Mouse (Mus musculus) liver, embryonic 12.5 days (tissue): ENCODE measurements around the gene H2-T24. TPM values are rescaled to one million over a fixed set of nuclear protein-coding genes. Genes with fewer than 3 reads are reported as not detected.

Source experiments
- ATAC-seq: fragments of 200-750 bp; cut with Nextera tagmentation; 2 replicates; pipeline ENCODE4 v1.8.0; 2017; ENCODE audit warnings: moderate number of reproducible peaks, mild to moderate bottlenecking, moderate library complexity
- H3K27ac ChIP-seq: fragments of 300-500 bp; sonication (generic); 2 replicates; pipeline ENCODE4 v1.5.1; 2016; ENCODE audit warnings: mild to moderate bottlenecking
- H3K27me3 ChIP-seq: fragments of 300-500 bp; sonication (generic); replicated peaks from 2 replicates; pipeline ENCODE4 v1.6.1; 2016; ENCODE audit warnings: mild to moderate bottlenecking, moderate library complexity
- H3K36me3 ChIP-seq: fragments of 300-500 bp; sonication (generic); 2 replicates; pipeline ENCODE4 v1.6.1; 2016; ENCODE audit warnings: mild to moderate bottlenecking, moderate library complexity
- H3K4me1 ChIP-seq: fragments of 300-500 bp; sonication (generic); 2 replicates; pipeline ENCODE4 v1.6.1; 2016
- H3K4me2 ChIP-seq: fragments of 300-500 bp; sonication (generic); 2 replicates; pipeline ENCODE4 v1.6.1; 2016; ENCODE audit warnings: mild to moderate bottlenecking, moderate library complexity
- H3K4me3 ChIP-seq: fragments of 300-500 bp; sonication (generic); 2 replicates; pipeline ENCODE4 v1.5.1; 2016; ENCODE audit warnings: mild to moderate bottlenecking, moderate library complexity
- H3K9ac ChIP-seq: fragments of 300-500 bp; sonication (generic); 2 replicates; pipeline ENCODE4 v1.6.1; 2016; ENCODE audit warnings: mild to moderate bottlenecking, moderate library complexity
- H3K9me3 ChIP-seq: fragments of 300-500 bp; sonication (generic); replicated peaks from 2 replicates; pipeline ENCODE4 v1.6.1; 2016; ENCODE audit warnings: mild to moderate bottlenecking, moderate library complexity
- WGBS: fragments of 180-500 bp; shearing (Covaris S2); methylation state at CpG from one replicate; pipeline ENCODE4 v1.1.7; 2016; ENCODE audit not compliant: insufficient replicate concordance; 5-methylcytosine and 5-hydroxymethylcytosine counted together
- microRNA counts: library from miRNA; unstranded; fragments of <30 nt; microRNA quantifications from one replicate; lab custom pipeline; 2017
- microRNA-seq: library from miRNA; unstranded; fragments of <30 nt; microRNA quantifications from one replicate; pipeline ENCODE4, GENCODE M21; 2017
- polyA plus RNA-seq: library from polyadenylated mRNA; unstranded; fragments of >200 nt; fragmentation: Nextera tagmentation; extraction: Ambion mirVana; gene quantifications from 2 replicates; pipeline ENCODE4 v1.2.1, GENCODE M21; 2016

H2-T24 gene
- polyA plus RNA-seq, 1 experiment from 2014 or later = 4.6 TPM

DNA sequence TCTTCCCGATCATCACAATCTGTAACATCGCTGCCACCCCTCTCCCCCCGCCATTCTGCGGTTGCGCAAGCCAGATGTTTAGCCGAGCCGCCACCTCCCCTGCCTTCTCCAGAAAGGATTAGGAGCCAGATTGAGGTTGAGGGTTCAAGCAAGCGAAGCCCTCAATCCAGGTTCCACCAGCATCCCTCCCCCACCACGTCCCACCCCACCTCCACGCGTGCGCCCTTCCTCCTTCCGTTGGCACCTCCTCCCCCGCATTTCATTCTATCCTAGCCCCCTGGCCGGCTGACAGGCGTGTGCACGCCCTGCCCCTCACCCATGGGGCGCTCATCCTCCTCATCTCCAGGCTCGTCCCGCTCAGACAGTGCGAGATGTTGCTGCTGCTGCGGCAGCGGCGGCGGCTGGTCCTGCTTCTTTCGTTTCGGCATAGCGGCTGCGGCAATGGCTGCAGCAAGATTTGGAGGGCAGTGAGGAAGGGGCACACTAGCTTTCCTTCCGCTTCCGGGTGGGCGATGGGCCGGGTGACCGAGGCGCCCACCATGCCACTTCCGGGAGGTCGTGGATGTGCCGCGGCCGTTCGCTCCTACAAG is 41.5 kb downstream of the H2-T24 start:
- H3K27me3 ChIP-seq = no peaks in the 10 kb centered on the region
- no peaks in the 10 kb centered on the region for H3K9me3 ChIP-seq
- peak overlapping the region; percentile 84 for H3K9ac ChIP-seq
- peak overlapping the region; percentile 88 for H3K4me3 ChIP-seq
- ATAC-seq = peak; percentile 43
- H3K4me1 ChIP-seq = peaks cover 37% of the 10 kb centered on the region
- peak overlapping the region; percentile 89 for H3K27ac ChIP-seq
- H3K4me2 ChIP-seq = peak overlapping the region; percentile 99
- under 1% methylated on average over 41 of the region's 41 CpGs for WGBS
- peaks cover 48% of the 10 kb centered on the region for H3K36me3 ChIP-seq

DNA sequence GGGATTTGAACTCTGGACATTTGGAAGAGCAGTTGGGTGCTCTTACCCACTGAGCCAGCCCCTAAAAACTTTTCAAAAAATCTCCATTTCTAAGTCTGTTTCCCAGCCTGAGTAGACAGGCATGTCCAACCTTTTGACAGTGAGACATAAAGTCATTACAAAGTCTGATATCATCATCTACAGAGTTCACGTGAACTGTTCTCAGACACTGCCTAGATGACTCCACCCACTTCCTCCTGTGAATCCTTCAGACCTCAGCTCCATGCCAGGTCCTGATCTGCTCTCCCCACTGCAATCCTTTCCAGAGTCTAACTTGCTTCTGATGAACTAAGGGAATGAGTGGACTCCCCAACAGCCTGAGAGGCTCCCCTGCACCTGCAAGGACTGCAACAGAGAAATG is 48.2 kb downstream of the H2-T24 start:
- H3K4me2 ChIP-seq = no peak overlapping the region
- H3K9ac ChIP-seq = no peak overlapping the region
- peaks cover 55% of the 10 kb centered on the region for H3K36me3 ChIP-seq
- WGBS = 17% methylated on average over 1 of the region's 1 CpGs
- H3K4me1 ChIP-seq = peaks cover 29% of the 10 kb centered on the region
- H3K27ac ChIP-seq = no peak overlapping the region
- no peaks in the 10 kb centered on the region for H3K27me3 ChIP-seq
- no peaks in the 10 kb centered on the region for H3K9me3 ChIP-seq
- H3K4me3 ChIP-seq = no peak overlapping the region
- no peak for ATAC-seq

DNA sequence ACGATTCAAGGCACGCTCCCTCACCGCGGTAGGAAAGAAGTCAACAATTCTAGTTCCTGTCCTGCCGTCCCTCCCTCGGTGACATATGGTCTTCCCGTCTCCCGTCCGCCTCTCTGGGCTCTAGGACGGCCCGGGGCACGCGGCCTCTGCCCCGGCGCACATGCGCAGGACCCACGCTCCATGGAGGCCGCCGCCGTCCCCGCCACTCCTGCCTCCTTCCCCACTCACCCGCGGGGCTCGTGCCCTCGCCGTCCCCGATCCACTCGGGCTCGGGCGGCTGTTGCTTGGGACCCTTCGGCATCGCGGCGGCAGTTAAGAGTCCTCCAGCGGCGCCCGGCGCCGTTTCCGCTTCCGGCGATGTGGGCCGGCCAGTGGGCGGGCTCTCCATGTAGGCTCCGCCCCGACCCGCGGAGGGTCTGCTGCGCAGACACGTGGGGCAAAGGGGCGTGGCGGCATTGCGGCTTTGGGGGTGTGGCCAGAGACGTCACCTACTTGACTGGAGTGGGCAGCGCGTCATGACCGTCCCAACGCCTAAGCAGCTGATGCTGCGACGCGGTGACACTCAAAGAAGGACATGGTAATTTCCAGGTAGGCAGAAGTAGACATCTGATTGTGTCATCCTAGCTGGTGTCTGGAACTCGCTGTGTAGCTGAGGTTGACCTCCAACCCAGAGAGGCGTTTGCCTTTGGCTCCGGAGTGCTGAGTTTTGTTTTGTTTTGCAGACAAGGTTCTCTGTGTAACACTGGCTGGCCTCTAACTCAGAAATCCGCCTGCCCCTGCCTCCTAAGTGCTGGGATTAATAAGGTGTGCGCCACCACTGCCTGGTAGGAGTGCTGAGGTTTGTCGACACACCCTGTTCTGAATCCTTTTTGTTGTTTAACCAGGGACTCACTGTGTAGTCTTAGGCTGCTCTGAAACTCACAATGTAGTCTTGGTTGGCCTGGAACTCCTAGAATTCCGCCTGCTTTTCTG is 50.7 kb downstream of the H2-T24 start, which contains the start of gene Abcf1:
Abcf1 (minus strand) TSS at position 344 of the 972 bp plus-strand sequence.
- H3K9me3 ChIP-seq = no peaks in the 10 kb centered on the region

DNA sequence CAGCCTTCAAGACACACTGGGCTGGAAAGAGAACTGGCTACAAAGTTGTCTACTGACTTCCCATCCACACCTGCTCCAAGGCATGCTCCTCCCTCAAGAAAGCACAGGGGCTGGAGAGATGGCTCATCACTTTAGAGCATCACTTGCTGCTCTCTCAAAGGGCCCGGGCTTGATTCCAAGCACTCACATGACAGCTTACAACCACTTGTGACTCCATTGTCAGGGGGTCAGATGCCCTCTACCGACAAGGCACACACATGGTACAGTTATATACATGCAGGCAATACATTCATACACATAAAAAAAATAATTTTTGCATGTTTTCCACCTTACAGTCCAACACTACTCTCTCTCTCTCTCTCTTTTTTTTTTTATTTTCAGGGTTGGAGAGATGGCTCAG is 52.7 kb downstream of the H2-T24 start:
- H3K4me1 ChIP-seq = peaks cover 46% of the 10 kb centered on the region
- peaks cover 65% of the 10 kb centered on the region for H3K36me3 ChIP-seq
- H3K9ac ChIP-seq = 0 out of 2 replicates have a peak overlapping the region, but pooled peaks have one; percentile 8
- WGBS = 79% methylated on average over 2 of the region's 2 CpGs
- ATAC-seq = no peak
- no peaks in the 10 kb centered on the region for H3K27me3 ChIP-seq
- H3K4me3 ChIP-seq = no peak overlapping the region
- H3K9me3 ChIP-seq = no peaks in the 10 kb centered on the region
- peak overlapping the region; percentile 81 for H3K4me2 ChIP-seq
- no peak overlapping the region for H3K27ac ChIP-seq

More for the DNA sequence above, 50.7 kb downstream of the H2-T24 start, which contains the start of gene Abcf1:
- under 1% methylated on average over 68 of the region's 68 CpGs for WGBS
- Histone ChIP-seq H3K9ac (peak within 1 kb of the TSS; percentile 88), H3K27ac (peak within 1 kb of the TSS; percentile 78), H3K4me1 (peaks cover 46% of the 10 kb centered on the region), H3K4me3 (peak within 1 kb of the TSS; percentile 85), H3K4me2 (peak within 1 kb of the TSS; percentile 81), H3K36me3 (peaks cover 62% of the 10 kb centered on the region), H3K27me3 (no peaks in the 10 kb centered on the region)
- ATAC-seq = peak; percentile 96

DNA sequence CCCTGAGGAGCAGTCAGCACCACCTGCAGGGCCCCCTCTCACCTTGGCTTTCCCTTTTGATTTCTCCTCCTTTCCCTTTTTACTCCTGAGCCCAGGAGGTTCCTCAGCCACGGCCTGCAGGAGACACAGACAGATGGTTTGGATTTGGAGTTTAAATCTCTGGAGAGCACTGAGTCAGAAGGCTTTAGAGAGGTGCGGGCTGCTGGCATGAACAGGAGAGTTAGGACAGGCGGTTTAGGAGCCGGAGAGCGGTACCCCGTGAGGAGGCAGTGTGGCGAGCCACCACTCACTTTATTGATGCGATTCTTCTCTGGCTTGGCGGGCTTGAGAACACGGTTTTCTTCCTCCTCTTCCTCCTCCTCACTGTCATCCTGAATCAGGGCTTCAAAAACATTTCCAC is 57.1 kb downstream of the H2-T24 start:
- Histone ChIP-seq H3K4me3 (no peak overlapping the region), H3K4me2 (no peak overlapping the region), H3K36me3 (peaks cover 97% of the 10 kb centered on the region), H3K4me1 (peaks cover 28% of the 10 kb centered on the region), H3K27me3 (no peaks in the 10 kb centered on the region), H3K9ac (no peak overlapping the region), H3K27ac (no peak overlapping the region), H3K9me3 (no peaks in the 10 kb centered on the region)
- WGBS = 84% methylated on average over 10 of the region's 10 CpGs
- no peak for ATAC-seq

DNA sequence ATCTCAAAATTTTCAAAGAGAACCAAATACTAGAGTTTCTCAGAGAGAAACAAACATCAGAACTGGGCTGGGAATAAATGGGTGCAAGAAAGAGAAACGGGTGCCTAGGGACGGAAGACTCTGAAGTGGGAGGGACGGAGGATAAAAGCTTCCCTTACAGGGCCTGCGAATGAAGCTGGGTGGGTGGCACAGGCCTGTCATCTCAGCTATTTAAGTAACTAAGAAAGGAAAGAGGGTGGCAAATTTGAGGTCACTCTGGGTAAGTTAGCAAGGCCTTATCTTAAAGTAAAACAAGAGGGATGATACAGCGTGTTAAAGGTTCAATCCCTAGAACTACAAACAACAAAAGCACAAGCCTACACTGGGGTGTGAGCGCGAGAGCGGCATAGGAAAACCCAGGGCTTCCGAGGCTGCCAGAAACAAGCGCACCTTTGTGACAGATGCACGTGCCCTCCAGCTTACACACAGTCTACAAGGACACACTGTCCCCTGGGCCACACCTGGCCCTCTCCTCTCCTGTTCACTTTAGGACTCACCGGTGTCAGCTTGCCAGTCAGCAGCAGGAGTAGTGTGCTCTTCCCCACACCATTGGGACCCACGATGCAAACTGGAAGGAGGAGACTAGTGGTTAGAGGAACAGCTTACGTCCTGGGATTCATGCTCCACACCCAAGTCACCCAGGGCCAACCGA is 61.7 kb downstream of the H2-T24 start:
- H3K27ac ChIP-seq = no peak overlapping the region
- H3K4me1 ChIP-seq = no peaks in the 10 kb centered on the region
- H3K36me3 ChIP-seq = peaks cover 89% of the 10 kb centered on the region
- no peaks in the 10 kb centered on the region for H3K9me3 ChIP-seq
- no peak overlapping the region for H3K9ac ChIP-seq
- 88% methylated on average over 15 of the region's 15 CpGs for WGBS
- H3K4me2 ChIP-seq = no peak overlapping the region
- no peak overlapping the region for H3K4me3 ChIP-seq
- no peak for ATAC-seq
- H3K27me3 ChIP-seq = no peaks in the 10 kb centered on the region

MicroRNAs within 50 kb of the gene (microRNA counts, 519-probe panel; counts per million panel counts)
- 582 counts per million, percentile 70 among the panel's probes with 10 or more counts for microRNA mmu-miR-877 (lab: Ali Mortazavi, UCI)

Small RNA genes within 50 kb of the gene (microRNA-seq; reads per million reads assigned to microRNA genes)
- gene Mir877 = 133 reads per million, percentile 49 among the genes with 10 or more reads in this experiment

Other genes starting within 250 kb of the H2-T24 start
- 16.8 and 19.9 TPM in 2 replicates for gene Ier3, start 198.9 kb downstream of the H2-T24 start, polyA plus RNA-seq
- gene Flot1, start 197.3 kb downstream of the H2-T24 start, polyA plus RNA-seq = 38.0 and 43.1 TPM in 2 replicates
- 577 and 600 TPM in 2 replicates for gene Tubb5, start 182.3 kb downstream of the H2-T24 start, polyA plus RNA-seq
- gene Mdc1, start 179.0 kb downstream of the H2-T24 start, polyA plus RNA-seq = 14.2 and 15.0 TPM in 2 replicates
- gene Nrm, start 159.2 kb downstream of the H2-T24 start, polyA plus RNA-seq = 29.5 and 29.8 TPM in 2 replicates
- gene Ppp1r18, start 155.0 kb downstream of the H2-T24 start, polyA plus RNA-seq = 11.9 and 12.6 TPM in 2 replicates
- gene Dhx16, start 140.7 kb downstream of the H2-T24 start, polyA plus RNA-seq = 50.7 and 52.8 TPM in 2 replicates
- 20.2 and 20.9 TPM in 2 replicates for gene 2310061I04Rik, start 123.1 kb downstream of the H2-T24 start, polyA plus RNA-seq
- 15.0 and 16.8 TPM in 2 replicates for gene Atat1, start 110.5 kb downstream of the H2-T24 start, polyA plus RNA-seq
- 113 and 123 TPM in 2 replicates for gene Mrps18b, start 104.2 kb downstream of the H2-T24 start, polyA plus RNA-seq
- 29.0 and 32.8 TPM in 2 replicates for gene Ppp1r10, start 104.1 kb downstream of the H2-T24 start, polyA plus RNA-seq
- 90.2 and 90.5 TPM in 2 replicates for gene Abcf1, start 50.8 kb downstream of the H2-T24 start, polyA plus RNA-seq
- gene Gnl1, start 40.7 kb downstream of the H2-T24 start, polyA plus RNA-seq = 23.7 and 25.1 TPM in 2 replicates
- gene Prr3, start 40.3 kb downstream of the H2-T24 start, polyA plus RNA-seq = 12.6 and 13.7 TPM in 2 replicates
- 19.5 and 20.5 TPM in 2 replicates for gene H2-T23, start 12.3 kb upstream of the H2-T24 start, polyA plus RNA-seq
- gene H2-T22, start 22.2 kb upstream of the H2-T24 start, polyA plus RNA-seq = 7.5 and 8.4 TPM in 2 replicates
- not detected in 2 replicates for gene Gm6034, start 22.4 kb upstream of the H2-T24 start, polyA plus RNA-seq
- gene Gm11127, start 37.8 kb upstream of the H2-T24 start, polyA plus RNA-seq = not detected in 2 replicates
- gene Gm19684, start 101.1 kb upstream of the H2-T24 start, polyA plus RNA-seq = not detected in 2 replicates
- gene Gm7030, start 108.9 kb upstream of the H2-T24 start, polyA plus RNA-seq = not detected in 2 replicates
- gene Gm8909, start 148.0 kb upstream of the H2-T24 start, polyA plus RNA-seq = not detected in 2 replicates
- not detected in 2 replicates for gene H2-T3, start 169.7 kb upstream of the H2-T24 start, polyA plus RNA-seq
- 80.6 and 89.7 TPM in 2 replicates for gene Rpp21, start 237.5 kb upstream of the H2-T24 start, polyA plus RNA-seq